Mouse (Mus musculus) cerebellum, adult (tissue): Measurements from ENCODE around the gene Cluh.

Source experiments
- ATAC-seq: cut with Nextera tagmentation; 2 replicates; pipeline ENCODE4 v1.9.2; 2017; ENCODE audit warnings: mild to moderate bottlenecking, moderate library complexity, mixed read lengths; ENCODE audit not compliant: insufficient number of reproducible peaks, low FRiP score, low TSS enrichment

Cluh gene

DNA sequence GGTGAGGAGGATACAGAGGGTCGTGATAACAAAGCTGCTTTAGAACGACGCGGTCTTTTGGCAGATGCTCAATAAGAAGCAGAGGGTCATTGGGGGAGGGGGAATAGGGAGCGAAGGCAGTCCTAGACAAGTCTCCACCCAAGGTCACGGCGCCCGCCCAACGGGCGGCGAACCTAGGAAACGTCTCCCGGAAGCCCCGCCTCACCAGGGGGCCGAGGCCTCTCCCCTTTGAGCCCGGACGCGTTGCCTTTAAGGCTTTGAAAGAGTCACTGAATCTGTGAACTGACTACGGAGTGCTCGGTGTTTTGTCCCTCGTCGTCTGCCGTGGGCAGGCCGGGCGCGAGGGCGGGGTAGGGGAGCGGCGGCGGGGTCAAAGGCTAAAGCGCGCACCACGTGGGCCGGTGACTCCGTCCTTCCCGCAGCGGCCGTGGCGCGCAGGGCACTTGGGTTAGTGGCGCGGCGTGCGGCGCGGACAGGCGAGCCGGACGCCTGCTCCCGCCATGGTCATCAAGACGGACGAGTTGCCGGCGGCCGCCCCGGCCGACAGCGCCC, at the start of gene Cluh:
Gene Cluh (plus strand): TSS at position 401 of the 552 bp plus-strand sequence.
- peak; percentile 83 for ATAC-seq

DNA sequence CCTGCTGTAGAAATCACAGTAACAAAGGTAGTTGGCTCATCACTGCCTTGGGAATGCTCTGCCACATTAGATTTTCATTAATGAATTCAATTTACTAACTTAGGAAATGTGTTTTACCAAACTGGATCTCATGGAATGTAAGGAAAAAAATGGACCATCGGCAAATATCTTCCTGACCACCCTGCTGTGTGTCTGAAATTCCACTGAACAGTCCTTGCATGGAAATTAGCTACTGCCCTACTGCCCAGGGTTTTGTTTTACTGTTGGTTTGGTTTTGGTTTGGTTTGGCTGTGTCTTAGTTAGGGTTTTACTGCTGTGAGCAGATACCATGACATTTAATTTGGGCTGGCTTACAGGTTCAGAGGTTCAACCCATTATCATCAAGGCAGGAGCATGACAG, 47.0 kb upstream of the Cluh start:
- ATAC-seq = no peak

DNA sequence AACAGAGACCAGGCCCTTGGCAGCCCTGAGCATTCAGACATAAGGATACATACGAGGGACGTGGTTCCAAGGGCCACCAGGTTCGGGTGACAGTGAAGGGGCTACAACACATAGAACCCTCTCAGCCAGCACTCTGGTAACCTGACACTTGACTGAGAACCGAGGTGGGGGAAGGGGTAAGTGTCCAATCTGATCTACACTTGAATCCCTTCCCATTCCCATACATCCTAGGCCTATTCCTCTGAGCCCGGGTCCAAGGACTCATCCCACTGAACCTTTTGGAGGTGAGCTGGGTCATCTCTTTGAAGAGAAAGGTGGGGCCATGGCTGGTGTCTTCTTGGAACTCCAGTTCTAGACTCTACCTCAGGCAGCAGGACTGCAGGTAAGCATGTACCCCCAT, 39.2 kb upstream of the Cluh start:
- ATAC-seq = no peak

DNA sequence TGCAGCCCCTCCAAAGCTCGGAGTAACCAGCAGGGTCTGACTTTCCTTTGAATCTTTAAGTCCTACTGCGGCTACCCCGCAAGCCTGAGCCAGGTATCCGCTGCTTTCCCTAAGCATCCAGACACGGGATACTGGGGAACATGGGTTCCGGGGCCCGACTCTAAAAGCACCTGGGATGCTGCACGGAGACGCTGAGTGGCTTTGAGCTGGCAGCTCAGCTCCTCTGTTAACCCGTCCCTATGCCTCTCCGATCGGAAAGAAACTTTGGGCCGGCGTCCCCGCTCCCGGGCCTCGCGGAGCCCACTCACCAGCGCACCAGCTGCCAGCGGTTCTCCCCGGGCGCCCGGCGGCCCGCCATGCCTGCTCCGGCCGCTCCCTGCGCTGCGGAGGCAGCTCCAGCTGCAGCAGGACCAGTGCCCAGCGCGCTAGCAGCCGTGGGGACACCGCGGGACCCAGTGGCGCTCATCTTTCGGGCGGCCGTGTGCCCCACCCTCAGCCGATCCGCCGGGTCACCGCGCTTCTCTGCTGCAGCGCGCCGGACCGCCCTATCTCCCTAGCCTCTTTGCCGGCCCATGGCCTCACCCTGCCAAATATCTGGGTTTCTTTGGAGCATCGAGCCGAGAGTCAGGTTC, 38.6 kb upstream of the Cluh start, which contains the start of gene Rap1gap2:
Gene Rap1gap2 (minus strand): TSS at position 371 of the 632 bp plus-strand sequence.
- peak; percentile 49; the same call in 1 of the 2 replicates for ATAC-seq

DNA sequence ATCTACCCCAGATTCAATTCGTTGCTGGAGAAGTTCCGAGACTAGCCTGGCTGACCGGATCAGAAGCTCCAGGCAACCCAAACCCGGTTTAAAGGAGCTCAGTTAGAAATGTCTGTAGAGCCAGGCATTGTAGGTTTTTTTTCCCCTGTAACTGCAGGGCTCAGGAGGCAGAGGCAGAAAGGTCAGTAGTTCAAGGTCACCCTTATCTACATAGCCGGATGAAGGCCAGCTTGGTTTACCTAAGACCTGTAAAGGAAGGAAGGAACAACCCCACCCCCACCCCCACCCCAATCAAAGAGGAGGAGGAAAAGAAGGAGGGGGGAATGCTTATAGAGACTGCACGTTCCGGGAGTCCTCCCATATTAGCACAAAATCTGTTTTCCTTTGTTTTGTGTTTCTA, 37.9 kb upstream of the Cluh start:
- ATAC-seq = no peak

DNA sequence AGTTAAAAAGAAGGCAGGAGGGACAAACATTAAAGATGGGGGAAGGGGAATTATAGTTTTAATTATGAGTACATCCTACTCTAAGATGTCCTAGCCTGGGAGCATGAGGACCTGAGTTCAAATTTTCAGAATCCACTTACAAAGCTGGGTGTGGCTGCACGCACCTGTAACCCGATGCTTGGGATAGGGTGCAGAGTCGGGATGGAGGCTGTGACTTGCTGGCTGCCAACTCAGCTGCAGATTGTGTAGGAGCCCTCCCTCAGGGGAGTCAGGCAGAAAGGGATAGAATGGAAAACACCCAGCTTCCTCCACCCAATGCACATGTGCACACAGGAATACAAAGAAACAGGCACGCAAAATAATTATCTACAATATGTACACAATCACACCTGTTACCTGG, 35.9 kb upstream of the Cluh start:
- no peak for ATAC-seq

DNA sequence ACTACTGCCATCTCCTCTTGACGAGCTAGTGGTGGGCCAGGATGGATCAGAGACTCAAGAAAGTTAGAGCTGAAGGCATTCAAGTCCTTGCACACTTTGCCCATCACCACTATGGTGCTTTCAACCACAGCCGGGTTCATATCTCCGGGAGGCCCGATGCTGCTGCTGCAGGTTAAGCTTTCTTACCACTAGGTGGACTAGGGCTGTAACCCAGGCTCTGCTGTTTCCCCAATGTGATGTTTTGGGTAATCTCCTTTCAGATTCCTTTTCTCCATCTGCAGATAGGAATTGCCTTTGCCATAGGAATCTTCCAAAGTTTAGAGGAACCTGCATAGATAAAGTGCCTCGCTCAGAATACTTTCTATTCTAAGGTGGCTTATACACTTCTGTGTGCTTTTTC, 33.7 kb upstream of the Cluh start:
- ATAC-seq = no peak

DNA sequence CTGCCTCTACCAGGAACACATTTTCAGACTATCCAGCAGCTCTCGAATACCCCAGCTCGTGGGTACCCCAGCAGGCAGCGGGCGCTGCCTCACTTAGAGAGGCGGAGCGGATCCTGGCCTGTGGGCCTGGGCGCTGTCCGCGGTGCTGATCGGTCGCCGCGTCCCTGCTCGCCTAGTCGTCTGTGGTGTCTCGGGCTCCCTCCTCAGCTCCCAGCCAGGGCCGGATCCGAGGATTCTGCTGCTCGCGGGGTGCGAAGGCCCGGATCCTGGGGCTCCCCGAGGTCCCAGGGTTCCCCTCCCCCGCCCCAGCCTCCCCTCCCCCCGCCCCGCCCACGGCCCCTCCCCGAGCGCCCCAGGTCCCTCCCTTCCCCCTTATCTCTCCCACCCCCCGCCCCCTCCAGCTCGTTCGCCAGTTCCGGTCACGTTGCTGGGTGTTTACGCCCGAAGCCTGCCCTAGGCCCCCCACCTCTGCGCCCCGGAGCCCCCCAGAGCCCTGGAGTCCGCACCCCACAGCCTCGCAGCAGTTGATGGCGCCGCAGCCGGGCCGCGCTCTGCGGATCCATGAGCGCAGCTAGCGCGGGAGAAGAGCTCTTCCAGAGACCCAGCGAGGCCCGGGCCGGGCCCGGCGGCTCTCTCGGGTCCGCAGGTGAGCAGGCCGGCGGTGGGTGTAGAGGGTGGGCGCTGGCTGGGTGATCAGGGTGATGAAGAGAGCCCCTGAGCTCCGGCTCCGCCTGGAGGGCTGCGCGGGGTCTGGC, 29.9 kb upstream of the Cluh start, which contains the start of gene Ccdc92b:
Gene Ccdc92b (plus strand): TSS at position 405 of the 755 bp plus-strand sequence.
- ATAC-seq = peak; percentile 54; the same call in 1 of the 2 replicates

DNA sequence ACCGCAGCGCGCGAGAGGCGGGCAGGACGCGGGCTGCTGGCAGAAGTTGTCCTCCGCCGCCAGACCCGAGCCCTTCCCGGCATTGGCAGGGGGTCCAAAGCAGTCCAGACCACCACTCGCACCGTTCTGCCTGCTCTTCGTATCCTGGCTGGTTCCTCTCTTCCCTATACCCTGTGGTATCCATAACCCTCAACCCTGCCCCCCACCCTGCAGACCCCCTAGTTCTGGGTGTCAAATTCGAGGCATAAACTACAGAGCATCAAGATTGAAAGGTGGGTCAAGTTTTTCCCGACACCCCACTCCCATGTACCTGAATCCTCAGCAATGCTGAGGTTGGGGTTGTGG, 29.4 kb upstream of the Cluh start:
- ATAC-seq = no peak

DNA sequence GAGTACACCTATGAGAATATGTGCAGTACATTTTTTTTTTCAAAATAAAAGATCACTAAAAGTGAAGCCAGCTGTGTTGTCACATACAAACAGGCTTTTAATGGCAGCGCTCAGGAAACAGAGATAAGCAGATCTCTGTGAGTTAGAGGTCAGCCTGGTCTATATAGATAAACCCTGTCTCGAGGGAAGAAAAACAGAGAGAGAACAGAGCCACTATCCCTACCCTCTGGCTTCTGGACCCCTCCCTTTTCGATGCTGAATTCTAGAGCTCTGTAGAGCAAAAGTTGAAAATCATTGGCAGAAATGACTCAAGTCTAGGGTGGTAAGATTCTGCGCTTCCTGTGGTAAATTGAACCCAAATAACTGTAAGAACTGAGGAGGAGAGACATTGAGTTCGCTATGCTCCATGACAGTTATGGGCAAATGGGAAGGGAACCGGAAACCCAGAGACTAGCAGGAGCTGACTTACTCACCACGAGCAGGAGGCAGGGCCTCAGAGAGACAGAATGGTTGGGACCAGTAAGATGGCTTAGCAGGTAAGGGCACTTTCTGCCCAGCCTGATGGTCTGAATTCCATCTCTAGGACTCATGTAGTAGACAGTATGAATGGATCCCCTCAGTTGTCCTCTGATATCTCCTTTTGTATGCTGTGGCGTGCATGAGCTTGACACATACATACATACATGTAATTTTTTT, 27.2 kb upstream of the Cluh start:
- no peak for ATAC-seq

DNA sequence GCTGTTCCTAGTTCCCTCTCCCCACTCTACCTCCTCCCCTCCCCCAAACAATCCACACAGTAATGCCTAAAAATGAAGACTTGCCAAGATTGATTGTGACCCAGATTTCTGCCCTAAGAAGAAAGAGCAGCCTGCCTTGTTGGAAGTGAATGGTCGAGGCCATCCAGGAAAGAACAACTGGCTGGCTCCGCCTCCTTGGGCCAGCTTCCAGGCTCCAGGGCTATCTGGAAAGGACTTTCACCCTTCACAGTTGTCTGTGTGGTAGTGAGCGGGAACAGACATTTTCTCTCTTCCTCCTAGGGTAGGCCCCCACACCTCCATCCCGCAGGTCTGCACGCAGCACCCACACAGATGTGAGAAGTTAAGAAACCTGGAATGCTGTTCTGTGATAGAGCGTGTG, 25.6 kb upstream of the Cluh start:
- ATAC-seq = no peak

DNA sequence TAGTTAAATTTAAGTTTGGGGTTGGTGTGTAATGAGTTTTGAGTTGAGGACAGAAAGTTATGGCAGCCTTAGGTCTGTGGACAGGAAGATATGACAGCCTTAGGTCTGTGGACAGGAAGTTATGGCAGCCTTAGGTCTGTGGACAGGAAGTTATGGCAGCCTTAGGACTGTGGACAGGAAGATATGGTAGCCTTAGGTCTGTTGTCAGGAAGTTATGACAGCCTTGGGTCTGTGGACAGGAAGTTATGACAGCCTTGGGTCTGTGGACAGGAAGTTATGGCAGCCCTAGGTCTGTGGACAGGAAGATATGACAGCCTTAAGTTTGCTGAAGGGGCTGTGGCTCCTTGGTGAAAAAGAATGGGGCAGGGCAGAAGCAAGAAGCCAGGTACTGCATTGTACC, 24.0 kb upstream of the Cluh start:
- no peak for ATAC-seq

DNA sequence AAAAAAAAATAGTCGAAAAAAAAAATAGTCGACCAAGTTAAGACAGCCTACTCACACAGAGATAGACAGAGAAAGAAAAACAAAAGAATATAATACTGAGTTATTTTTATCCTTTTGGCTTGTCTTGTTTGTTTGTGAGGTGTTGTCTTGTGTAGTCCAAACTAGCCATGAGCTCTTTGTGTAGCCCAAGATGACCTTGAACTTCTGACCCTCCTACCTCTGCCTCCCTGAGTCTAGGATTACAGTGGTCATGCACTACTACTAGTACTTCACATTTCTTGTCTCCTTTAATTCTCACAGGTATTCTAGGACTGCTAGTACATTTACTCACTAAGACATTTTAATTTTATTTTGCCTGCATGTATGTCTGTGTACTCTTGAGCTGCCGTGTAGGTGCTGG, 21.8 kb upstream of the Cluh start:
- ATAC-seq = no peak

DNA sequence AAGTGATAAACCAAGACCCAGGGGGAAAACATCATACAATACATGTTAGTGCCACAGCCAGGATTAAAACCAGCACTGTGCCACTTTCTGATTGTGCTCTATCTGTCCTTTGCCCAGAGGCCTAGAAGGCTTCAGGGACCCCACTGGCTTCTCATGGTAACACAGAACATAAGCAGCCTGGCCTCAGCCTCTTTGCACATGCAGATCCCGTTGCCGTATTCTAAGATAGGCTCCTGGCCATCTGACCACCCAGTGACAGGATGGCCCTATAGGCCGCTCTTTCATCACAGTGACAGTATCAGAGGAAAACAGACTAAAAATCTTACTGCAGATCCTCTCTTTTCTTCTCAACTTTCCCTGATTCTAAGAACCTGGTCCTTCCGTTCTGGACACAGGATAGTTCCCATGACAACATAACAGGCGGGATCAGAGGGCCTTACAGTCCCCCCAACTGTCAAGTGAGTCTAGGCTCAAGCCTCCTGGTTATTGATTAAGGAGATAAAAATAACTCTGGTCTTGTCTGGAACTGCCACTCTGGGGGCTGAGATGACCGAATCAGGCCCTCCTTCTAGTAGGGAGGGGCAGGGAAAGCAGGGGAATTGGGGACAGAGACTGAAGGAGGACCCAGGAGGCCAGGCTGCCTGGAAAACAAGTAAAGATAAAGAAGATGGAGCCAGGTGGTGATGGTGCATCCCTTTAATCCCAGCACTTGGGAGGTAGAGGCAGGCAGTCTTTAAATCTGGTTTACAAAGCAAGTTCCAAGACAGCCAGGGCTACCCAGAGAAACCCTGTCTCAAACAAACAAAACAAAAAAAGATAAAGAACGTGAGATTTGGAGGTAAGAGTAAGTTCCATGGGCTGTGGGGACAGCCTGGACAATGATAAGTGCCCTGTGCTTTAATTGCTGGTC, 17.2 kb upstream of the Cluh start:
- ATAC-seq = no peak

DNA sequence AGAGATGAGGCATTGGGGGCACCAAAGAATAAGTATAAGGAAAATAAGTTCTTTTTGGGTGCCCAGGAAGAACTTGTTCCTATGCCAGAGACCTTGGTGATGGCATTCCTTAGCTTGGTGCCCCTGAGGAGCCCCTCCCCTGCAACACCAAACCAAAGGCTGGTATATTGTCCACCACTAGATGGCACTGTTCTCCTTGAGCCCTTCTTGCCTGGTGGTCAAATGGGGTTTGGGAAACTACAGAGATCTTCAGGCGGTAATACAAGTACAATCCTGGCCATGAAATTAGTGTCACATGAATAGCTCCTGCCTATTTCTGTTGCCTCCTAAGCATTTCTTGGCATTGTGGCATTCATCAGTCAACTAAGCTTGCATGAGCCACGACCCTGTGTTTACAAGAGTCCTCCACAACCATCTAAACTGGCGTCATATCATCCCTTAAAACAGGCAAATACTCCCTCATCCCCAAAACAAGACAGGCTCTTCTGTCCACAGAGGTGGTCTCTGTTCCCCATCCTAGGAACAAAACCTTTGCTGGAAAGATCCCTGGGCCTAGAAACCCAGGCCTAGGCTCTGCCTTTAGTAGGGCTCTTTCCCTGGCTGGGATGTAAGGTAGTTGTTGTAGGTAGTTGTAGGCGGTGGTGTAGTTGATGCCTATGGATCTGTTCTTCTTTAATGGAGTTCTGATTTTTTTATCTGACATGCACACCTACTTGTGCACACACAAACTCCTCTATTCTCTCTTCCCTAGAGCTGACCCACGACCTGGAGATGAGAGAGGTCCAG, 14.6 kb upstream of the Cluh start:
- peak; percentile 43; the same call in 1 of the 2 replicates for ATAC-seq

DNA sequence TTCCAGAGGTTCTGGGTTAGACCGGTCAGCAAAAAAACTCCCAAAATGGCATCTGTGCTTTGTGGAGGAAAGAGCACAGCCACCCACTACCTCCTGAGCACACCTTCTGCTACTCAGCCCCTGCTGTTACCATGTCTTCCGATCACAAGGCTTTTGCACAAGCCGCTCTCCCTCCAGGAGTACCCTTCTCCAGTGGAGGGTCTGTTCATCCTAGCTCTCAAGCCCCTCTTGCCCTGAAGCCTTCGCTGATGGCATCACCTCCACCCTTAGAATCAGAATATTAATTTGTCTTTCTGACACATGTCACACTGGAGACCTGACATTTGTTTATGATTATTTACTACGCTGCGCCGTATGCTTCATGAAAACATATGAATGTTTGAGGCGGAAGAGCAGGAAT, 11.8 kb upstream of the Cluh start:
- no peak for ATAC-seq

DNA sequence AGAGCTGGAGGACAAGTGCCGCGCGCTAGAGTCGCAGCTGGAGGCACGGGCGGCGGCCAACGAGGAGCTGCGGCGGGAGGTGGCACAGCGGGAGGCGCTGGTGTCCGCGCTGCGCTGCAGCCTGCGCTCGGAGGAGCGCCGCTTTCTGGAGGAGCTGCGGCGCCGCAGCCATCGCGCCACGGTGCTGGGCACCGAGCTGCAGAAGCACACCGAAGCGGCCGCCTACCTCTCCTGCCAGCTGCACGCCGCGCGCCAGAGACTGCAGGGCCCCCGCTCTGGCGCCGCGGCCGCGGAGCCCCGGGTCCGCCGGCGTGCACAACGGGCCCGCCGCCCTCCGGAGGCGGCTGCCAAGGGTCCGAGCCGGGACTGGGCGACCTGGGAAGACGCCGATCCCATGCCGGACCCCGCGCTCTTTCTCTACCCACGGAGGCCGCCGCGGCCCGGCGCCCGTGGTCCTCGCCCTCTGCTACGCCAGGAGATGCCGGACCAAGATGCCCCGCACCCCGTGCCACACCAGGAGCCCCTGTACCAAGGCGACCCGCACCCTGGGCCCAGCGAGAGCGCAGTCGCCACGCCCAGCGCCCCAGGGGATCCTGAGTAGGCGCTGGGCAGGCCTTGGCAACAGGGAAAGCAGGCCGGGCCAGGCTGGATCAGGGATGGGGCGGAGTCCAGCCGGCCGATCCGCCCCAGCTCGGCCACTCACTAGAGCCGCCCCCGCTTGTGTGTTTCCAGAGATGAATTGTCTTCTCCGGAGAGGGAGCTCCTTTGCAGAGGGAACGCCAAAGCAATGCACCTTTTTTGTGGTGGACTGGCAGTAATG, 11.1 kb upstream of the Cluh start:
- peak; percentile 86 for ATAC-seq

DNA sequence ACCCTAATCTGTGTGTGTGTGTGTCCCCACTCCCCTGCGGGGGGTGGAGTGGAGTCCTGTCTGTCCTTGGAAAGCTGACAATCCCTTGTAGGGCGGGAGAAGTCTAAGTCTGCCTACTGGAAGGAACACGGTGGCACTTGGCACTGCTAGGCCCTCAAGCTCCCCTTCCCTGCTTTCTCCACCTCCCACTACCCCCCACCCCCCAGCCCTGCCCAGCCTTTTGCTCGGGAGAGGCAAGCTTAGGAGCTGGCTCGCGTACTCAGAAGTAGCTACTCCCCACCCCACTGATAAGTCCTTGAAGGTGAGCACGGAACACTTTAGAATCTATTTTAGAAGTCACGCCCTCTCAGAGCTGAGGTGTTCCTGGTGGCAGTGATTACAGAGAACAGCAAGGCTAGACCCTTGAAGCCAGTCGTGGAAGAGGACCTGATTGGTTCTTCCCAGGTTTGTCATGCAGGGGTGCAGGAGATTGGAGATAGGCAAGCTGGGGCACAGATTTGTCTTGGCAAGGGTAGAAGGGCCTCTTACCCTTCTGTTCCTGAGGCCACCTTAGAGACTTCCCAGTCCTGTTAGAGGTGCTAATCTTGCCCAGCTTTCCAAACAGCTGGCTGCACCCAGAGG, 10.4 kb upstream of the Cluh start:
- 0 out of 2 replicates have a peak, but pooled peaks have one; percentile 7 for ATAC-seq
